Mouse (Mus musculus) ES-E14 (cell line): ENCODE results near the gene Wt1.

Source experiments
- CHD2 ChIP-seq: IDR thresholded peaks from 2 replicates; pipeline ENCODE4 v1.6.1; 2014; ENCODE audit warnings: mild to moderate bottlenecking, low read depth, low read length, inconsistent platforms
- HCFC1 ChIP-seq: IDR thresholded peaks from 2 replicates; pipeline ENCODE4 v1.6.1; 2012; ENCODE audit warnings: low read length, inconsistent platforms, borderline replicate concordance; ENCODE audit not compliant: insufficient read depth
- MAFK ChIP-seq: IDR thresholded peaks from 2 replicates; pipeline ENCODE4 v1.6.1; 2014; ENCODE audit warnings: mild to moderate bottlenecking, low read depth, low read length, inconsistent platforms; ENCODE audit not compliant: insufficient read depth
- ZC3H11A ChIP-seq: IDR thresholded peaks from 2 replicates; pipeline ENCODE4 v1.6.1; 2012; ENCODE audit warnings: low read depth, mild to moderate bottlenecking, inconsistent platforms, low read length, borderline replicate concordance
- ZNF384 ChIP-seq: IDR thresholded peaks from 2 replicates; pipeline ENCODE4 v1.6.1; 2012; ENCODE audit warnings: low read depth, low read length, inconsistent platforms

DNA sequence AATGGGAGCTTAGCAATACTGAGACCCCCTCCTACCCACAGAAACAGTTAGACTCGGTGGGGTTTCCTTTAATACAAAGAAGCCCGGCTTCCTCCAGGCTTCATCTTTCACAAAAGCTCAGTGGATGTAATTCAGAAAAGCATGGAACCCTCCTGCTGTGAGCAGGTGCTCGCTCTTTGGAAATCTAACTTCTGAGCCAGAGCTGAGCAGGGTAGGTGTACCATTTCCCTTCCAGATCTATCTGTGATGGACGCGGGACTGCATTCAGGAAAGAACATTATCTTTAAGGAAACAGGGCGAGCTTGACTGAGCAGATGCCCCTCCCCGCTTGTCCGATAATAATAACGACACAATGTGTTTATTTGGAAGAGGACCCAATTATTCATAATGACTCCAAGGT lies 12.3 kb upstream of the Wt1 start:
- TF ChIP-seq ZNF384, result no peak
- no peak for TF ChIP-seq CHD2
- TF ChIP-seq HCFC1, result no peak
- no peak for TF ChIP-seq MAFK
- no peak for TF ChIP-seq ZC3H11A
